Mouse (Mus musculus) left cerebral cortex, postnatal 4 days (tissue): ENCODE measurements around the gene Ip6k2. TPM values are rescaled to one million over a fixed set of nuclear protein-coding genes. Genes with fewer than 3 reads are reported as not detected.

ENCODE experiments used
- DNase-seq: peaks from one replicate; pipeline ENCODE4 v3.0.0-alpha.2; 2022
- intact Hi-C: fragments of 180-260 bp; cut with DNase I; formaldehyde crosslinking; loops from one replicate; pipeline ENCODE4 v1.15.1; 2025
- total RNA-seq, 2 experiments: library from RNA; stranded (reverse); gene quantifications; 2 replicates each; pipeline ENCODE4 v1.2.3; 2021

The Ip6k2 gene
- total RNA-seq, 2 experiments from 2014 or later, result 188 to 206 TPM

GRCm38 (mm10) chr9:108781891-108782290 lies 1.7 kb upstream of the Ip6k2 start:
- intact Hi-C loops, result no loop called here
- DNase-seq, result no peak

- intact Hi-C loops, result no loop called here
- DNase-seq, result peak; percentile 27
Observed at GRCm38 (mm10) chr9:108782836-108783547, 604 bp upstream of the Ip6k2 start.

GRCm38 (mm10) chr9:108785416-108785815 lies 1.8 kb downstream of the Ip6k2 start:
- intact Hi-C loops, result no loop called here
- DNase-seq, result no peak

- intact Hi-C loops, result no loop called here
- DNase-seq, result no peak
Observed at GRCm38 (mm10) chr9:108786494-108786893, 2.9 kb downstream of the Ip6k2 start.

GRCm38 (mm10) chr9:108787080-108787479 lies 3.5 kb downstream of the Ip6k2 start:
- intact Hi-C loops, result no loop called here
- no peak for DNase-seq

GRCm38 (mm10) chr9:108788713-108789112 lies 5.1 kb downstream of the Ip6k2 start:
- DNase-seq, result no peak
- intact Hi-C loops, result no loop called here

GRCm38 (mm10) chr9:108792307-108792706 lies 8.7 kb downstream of the Ip6k2 start:
- DNase-seq, result no peak
- intact Hi-C loops, result no loop called here

- intact Hi-C loops, result no loop called here
- DNase-seq, result no peak
Observed at GRCm38 (mm10) chr9:108792730-108793129, 9.1 kb downstream of the Ip6k2 start.

- intact Hi-C loops, result no loop called here
- no peak for DNase-seq
Observed at GRCm38 (mm10) chr9:108795281-108795680, 11.7 kb downstream of the Ip6k2 start.

- DNase-seq, result no peak
- intact Hi-C loops, result no loop called here
Observed at GRCm38 (mm10) chr9:108795762-108796161, 12.2 kb downstream of the Ip6k2 start.

- no peak for DNase-seq
Observed at GRCm38 (mm10) chr9:108796351-108796981, 12.9 kb downstream of the Ip6k2 start.

GRCm38 (mm10) chr9:108797477-108797876 lies 13.9 kb downstream of the Ip6k2 start:
- intact Hi-C loops, result no loop called here
- DNase-seq, result no peak

More at GRCm38 (mm10) chr9:108796351-108796981, 12.9 kb downstream of the Ip6k2 start:
- intact Hi-C loops, result no loop called here

- no peak for DNase-seq
Observed at GRCm38 (mm10) chr9:108798508-108799075, 15.0 kb downstream of the Ip6k2 start.

GRCm38 (mm10) chr9:108799564-108799963 lies 16.0 kb downstream of the Ip6k2 start:
- intact Hi-C loops, result no loop called here
- DNase-seq, result no peak

More at GRCm38 (mm10) chr9:108798508-108799075, 15.0 kb downstream of the Ip6k2 start:
- intact Hi-C loops, result no loop called here

- DNase-seq, result no peak
- intact Hi-C loops, result no loop called here
Observed at GRCm38 (mm10) chr9:108805768-108806167, 22.2 kb downstream of the Ip6k2 start.

GRCm38 (mm10) chr9:108806379-108806778 lies 22.8 kb downstream of the Ip6k2 start:
- intact Hi-C loops, result no loop called here
- no peak for DNase-seq

GRCm38 (mm10) chr9:108806831-108807230 lies 23.2 kb downstream of the Ip6k2 start:
- intact Hi-C loops, result no loop called here

GRCm38 (mm10) chr9:108807674-108808073 lies 24.1 kb downstream of the Ip6k2 start:
- DNase-seq, result no peak
- intact Hi-C loops, result no loop called here

More at GRCm38 (mm10) chr9:108806831-108807230, 23.2 kb downstream of the Ip6k2 start:
- DNase-seq, result no peak

- intact Hi-C loops, result no loop called here
Observed at GRCm38 (mm10) chr9:108808163-108808665, 24.6 kb downstream of the Ip6k2 start, which contains the start of gene Nckipsd. TSS of gene Nckipsd (plus strand) at chr9:108808368.

GRCm38 (mm10) chr9:108809188-108809587 lies 25.6 kb downstream of the Ip6k2 start:
- DNase-seq, result no peak
- intact Hi-C loops, result no loop called here

More at GRCm38 (mm10) chr9:108808163-108808665, 24.6 kb downstream of the Ip6k2 start, which contains the start of gene Nckipsd:
- DNase-seq, result peak; percentile 98

GRCm38 (mm10) chr9:108809723-108810122 lies 26.1 kb downstream of the Ip6k2 start:
- DNase-seq, result no peak
- intact Hi-C loops, result no loop called here
